Mouse (Mus musculus) 416B (cell line): ENCODE results near the gene Trim65.

Experiments
- DNase-seq: peaks from one replicate; pipeline ENCODE4 v3.0.0; 2011; ENCODE audit warnings: low read depth

The Trim65 gene

GRCm38 (mm10) chr11:116130488-116131205, at the start of gene Trim65:
TSS of gene Trim65 (minus strand) at chr11:116131128.
- peak; percentile 93 for DNase-seq

GRCm38 (mm10) chr11:116178411-116179121, 47.6 kb upstream of the Trim65 start:
- DNase-seq = no peak

- peak; percentile 73 for DNase-seq
Measured at GRCm38 (mm10) chr11:116176010-116176409, 45.1 kb upstream of the Trim65 start.

GRCm38 (mm10) chr11:116174775-116175448, 44.0 kb upstream of the Trim65 start:
- DNase-seq = peak; percentile 75

GRCm38 (mm10) chr11:116171959-116172358, 41.0 kb upstream of the Trim65 start:
- DNase-seq = no peak

- peak; percentile 58 for DNase-seq
Measured at GRCm38 (mm10) chr11:116170003-116170800, 39.3 kb upstream of the Trim65 start.

- peak; percentile 57 for DNase-seq
Measured at GRCm38 (mm10) chr11:116169214-116169613, 38.3 kb upstream of the Trim65 start.

- DNase-seq = peak; percentile 95
Measured at GRCm38 (mm10) chr11:116167884-116168439, 37.0 kb upstream of the Trim65 start, which contains the start of gene Fbf1. TSS of gene Fbf1 (minus strand) at chr11:116168166.

- DNase-seq = peak; percentile 64
Measured at GRCm38 (mm10) chr11:116167232-116167631, 36.3 kb upstream of the Trim65 start.

GRCm38 (mm10) chr11:116163002-116163401, 32.1 kb upstream of the Trim65 start:
- no peak for DNase-seq

- DNase-seq = no peak
Measured at GRCm38 (mm10) chr11:116162146-116162545, 31.2 kb upstream of the Trim65 start.

GRCm38 (mm10) chr11:116161312-116161711, 30.4 kb upstream of the Trim65 start:
- DNase-seq = no peak

- DNase-seq = no peak
Measured at GRCm38 (mm10) chr11:116150960-116151359, 20.0 kb upstream of the Trim65 start.

- no peak for DNase-seq
Measured at GRCm38 (mm10) chr11:116149341-116149740, 18.4 kb upstream of the Trim65 start.

- no peak for DNase-seq
Measured at GRCm38 (mm10) chr11:116148761-116149221, 17.9 kb upstream of the Trim65 start.

GRCm38 (mm10) chr11:116146294-116146985, 15.5 kb upstream of the Trim65 start:
- DNase-seq = no peak

GRCm38 (mm10) chr11:116145481-116146293, 14.8 kb upstream of the Trim65 start:
- no peak for DNase-seq

- no peak for DNase-seq
Measured at GRCm38 (mm10) chr11:116143468-116143867, 12.5 kb upstream of the Trim65 start.

GRCm38 (mm10) chr11:116142211-116142991, 11.5 kb upstream of the Trim65 start:
- peak; percentile 80 for DNase-seq
